Mouse (Mus musculus) heart, adult 9 months (tissue): ENCODE measurements around the gene Sobp.

Experiments
- DNase-seq, 2 experiments: peaks; one replicate each; pipeline ENCODE4 v3.0.0; 2022; ENCODE audit warnings: low spot score in 2 of 2

Sobp gene

GRCm38 (mm10) chr10:42995484-42995895, 178.8 kb downstream of the Sobp start:
- no peak for DNase-seq

GRCm38 (mm10) chr10:42994331-42994782, 180.0 kb downstream of the Sobp start:
- DNase-seq: no peak

GRCm38 (mm10) chr10:42991018-42991417, 183.3 kb downstream of the Sobp start:
- DNase-seq: no peak

- DNase-seq: peak in 1 of 2 experiments; percentile 28
Measured at GRCm38 (mm10) chr10:42989910-42990309, 184.4 kb downstream of the Sobp start.

- DNase-seq: no peak
Measured at GRCm38 (mm10) chr10:42988627-42989026, 185.7 kb downstream of the Sobp start.

- DNase-seq: peak; percentile 38 to 53
Measured at GRCm38 (mm10) chr10:42987594-42988052, 186.7 kb downstream of the Sobp start.

GRCm38 (mm10) chr10:42984886-42985285, 189.4 kb downstream of the Sobp start:
- DNase-seq: no peak

GRCm38 (mm10) chr10:42980999-42981757, 193.2 kb downstream of the Sobp start:
- DNase-seq: no peak

GRCm38 (mm10) chr10:42978346-42978745, 196.0 kb downstream of the Sobp start:
- no peak for DNase-seq

- no peak for DNase-seq
Measured at GRCm38 (mm10) chr10:42976577-42976976, 197.8 kb downstream of the Sobp start.

GRCm38 (mm10) chr10:42973537-42973936, 200.8 kb downstream of the Sobp start:
- DNase-seq: no peak

GRCm38 (mm10) chr10:42972504-42973172, 201.7 kb downstream of the Sobp start:
- DNase-seq: peak; percentile 38 to 49

GRCm38 (mm10) chr10:42968332-42968731, 206.0 kb downstream of the Sobp start:
- no peak for DNase-seq

GRCm38 (mm10) chr10:42963061-42963460, 211.3 kb downstream of the Sobp start:
- DNase-seq: no peak

GRCm38 (mm10) chr10:42962655-42963054, 211.7 kb downstream of the Sobp start:
- peak; percentile 76 to 78 for DNase-seq

- DNase-seq: peak; percentile 40 to 46
Measured at GRCm38 (mm10) chr10:42962181-42962601, 212.1 kb downstream of the Sobp start.

- DNase-seq: peak; percentile 34 to 43
Measured at GRCm38 (mm10) chr10:42961771-42962170, 212.6 kb downstream of the Sobp start.

GRCm38 (mm10) chr10:42958686-42959085, 215.6 kb downstream of the Sobp start:
- DNase-seq: no peak

GRCm38 (mm10) chr10:42957881-42958651, 216.3 kb downstream of the Sobp start:
- DNase-seq: peak; percentile 48 to 71

GRCm38 (mm10) chr10:42955205-42955604, 219.1 kb downstream of the Sobp start:
- no peak for DNase-seq

- no peak for DNase-seq
Measured at GRCm38 (mm10) chr10:42953601-42954000, 220.7 kb downstream of the Sobp start.
